27 mouse cellular contexts compared by ENCODE assay signal in genomic region chr13:84940936-84941335, GRCm38 (mm10).
"Had no signal": no experiment of that assay in that cellular context is flagged by ENCODE, and none has a peak within 500 bp of the region (broad histone marks: within the 10 kb centered on the region; RNA-seq: fewer than 3 reads in every experiment).

No protein-coding gene starts in this region.

- H3K27me3 ChIP-seq: heart, embryonic 12.5 days; hindbrain, embryonic 12.5 days; intestine, embryonic 15.5 days; limb, embryonic 12.5 days; liver, embryonic 13.5 days; liver, embryonic 15.5 days had no signal

- H3K4me2 ChIP-seq: heart, embryonic 12.5 days; hindbrain, embryonic 12.5 days; hindbrain, embryonic 14.5 days; intestine, embryonic 15.5 days; limb, embryonic 12.5 days; liver, embryonic 11.5 days; liver, embryonic 13.5 days; liver, embryonic 15.5 days had no signal

- H3K9me3 ChIP-seq: heart, embryonic 10.5 days; heart, embryonic 12.5 days; hindbrain, embryonic 10.5 days; hindbrain, embryonic 12.5 days; intestine, embryonic 15.5 days; limb, embryonic 10.5 days; limb, embryonic 12.5 days; liver, embryonic 13.5 days; liver, embryonic 15.5 days had no signal

- H3K4me1 ChIP-seq: heart, embryonic 10.5 days; heart, embryonic 12.5 days; hindbrain, embryonic 10.5 days; hindbrain, embryonic 12.5 days; intestine, embryonic 15.5 days; limb, embryonic 10.5 days; limb, embryonic 12.5 days; liver, embryonic 13.5 days; liver, embryonic 15.5 days had no signal

- H3K4me3 ChIP-seq: gastrocnemius, adult 2 months; heart, embryonic 10.5 days; heart, embryonic 12.5 days; hindbrain, embryonic 10.5 days; hindbrain, embryonic 12.5 days; intestine, embryonic 15.5 days; layer of hippocampus, adult 2 months; left cerebral cortex, adult 2 months; limb, embryonic 10.5 days; limb, embryonic 12.5 days; liver, embryonic 13.5 days; liver, embryonic 15.5 days had no signal

- H3K36me3 ChIP-seq: heart, embryonic 10.5 days; heart, embryonic 12.5 days; hindbrain, embryonic 10.5 days; hindbrain, embryonic 12.5 days; intestine, embryonic 15.5 days; limb, embryonic 10.5 days; limb, embryonic 12.5 days; liver, embryonic 13.5 days; liver, embryonic 15.5 days had no signal

- H3K27ac ChIP-seq: gastrocnemius, adult 2 months; heart, embryonic 10.5 days; hindbrain, embryonic 10.5 days; hindbrain, embryonic 12.5 days; hindbrain, embryonic 14.5 days; intestine, embryonic 15.5 days; layer of hippocampus, adult 2 months; left cerebral cortex, adult 2 months; limb, embryonic 10.5 days; limb, embryonic 12.5 days; liver, embryonic 13.5 days; liver, embryonic 15.5 days had no signal

- H3K9ac ChIP-seq: heart, embryonic 12.5 days; hindbrain, embryonic 12.5 days; hindbrain, embryonic 14.5 days; intestine, embryonic 15.5 days; limb, embryonic 12.5 days; liver, embryonic 13.5 days; liver, embryonic 15.5 days; liver, postnatal 0 days had no signal

- ATAC-seq: hindbrain, embryonic 16.5 days; inflammation-experienced regulatory T-cells, adult 6 months; intestine, embryonic 15.5 days; intestine, postnatal 0 days; liver, postnatal 0 days had no signal

- DNase-seq: gastrocnemius, adult 2 months; gastrocnemius, postnatal 10 days; gastrocnemius, postnatal 25 days; heart, adult 18-20 months; heart, postnatal 10 days; heart, postnatal 4 days; kidney, adult 8-10 months; kidney, postnatal 10 days; kidney, postnatal 4 days; liver; liver, embryonic 13.5 days; liver, postnatal 0 days had no signal
